Mouse (Mus musculus) stomach, postnatal 0 days (tissue): Measurements from ENCODE around the gene Sfxn5.

Experiments used
- CTCF ChIP-seq: IDR thresholded peaks from 2 replicates; pipeline ENCODE4 v1.5.1; 2016; ENCODE audit warnings: antibody characterized with exemption, low read depth, mild to moderate bottlenecking, moderate library complexity
- EP300 ChIP-seq: optimal IDR thresholded peaks from 2 replicates; pipeline ENCODE3; 2016; ENCODE audit warnings: antibody characterized with exemption

- TF ChIP-seq CTCF (no peak), EP300 (no peak)
These were observed 25.7 kb upstream of the Sfxn5 start for GRCm38 (mm10) chr6:85358877-85359276.
